Mouse (Mus musculus): ENCODE measurements at regions not wholly inside any gene's neighbourhood (a gene's known extent, or its start where the extent isn't known, plus 50 kb on each side); places are given as distances from the start of the nearest gene placed in this dataset.

DNA sequence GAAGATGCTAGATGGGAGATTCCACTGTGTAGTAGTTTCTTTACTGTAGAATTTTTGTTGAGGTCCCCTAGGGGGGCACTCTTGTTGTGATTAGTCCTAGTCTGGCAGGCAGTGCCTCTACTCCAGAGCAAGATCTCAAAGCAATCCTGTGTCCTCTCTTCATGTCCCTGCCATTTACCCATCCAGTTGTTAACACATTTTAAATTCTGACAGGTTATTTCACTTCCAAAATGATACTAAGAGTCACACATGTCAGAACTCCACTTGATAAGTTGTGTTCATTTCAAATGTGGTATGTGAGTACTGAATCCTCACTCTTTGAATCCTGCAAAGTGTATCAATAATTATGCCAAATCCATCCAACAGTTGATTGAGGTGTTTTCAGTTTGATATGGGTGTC is 530.6 kb downstream of the Prkd1 start:
- DNase-seq (ENCODE audit: low spot score in 2 of 2), result no peak

DNA sequence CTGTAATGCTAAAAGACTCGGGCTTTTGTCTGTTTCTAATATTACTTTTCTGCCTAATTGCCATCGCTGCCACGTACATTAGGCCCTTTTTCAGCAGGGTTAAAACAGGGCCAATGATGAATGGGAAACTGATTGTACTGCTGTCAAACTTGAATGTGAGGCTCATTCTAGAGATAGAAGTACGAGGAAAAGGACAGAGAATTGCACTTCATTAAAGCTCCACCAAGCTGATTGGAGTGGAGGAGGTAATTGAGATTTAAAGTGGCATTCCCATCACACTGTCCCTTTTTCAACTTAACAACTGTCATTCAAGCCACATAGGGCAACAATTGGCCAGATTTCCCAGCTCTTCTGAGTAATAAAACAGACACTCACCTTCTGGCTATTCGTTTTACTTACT is 526.8 kb downstream of the Prkd1 start:
- DNase-seq (ENCODE audit: low spot score in 2 of 2), result no peak

DNA sequence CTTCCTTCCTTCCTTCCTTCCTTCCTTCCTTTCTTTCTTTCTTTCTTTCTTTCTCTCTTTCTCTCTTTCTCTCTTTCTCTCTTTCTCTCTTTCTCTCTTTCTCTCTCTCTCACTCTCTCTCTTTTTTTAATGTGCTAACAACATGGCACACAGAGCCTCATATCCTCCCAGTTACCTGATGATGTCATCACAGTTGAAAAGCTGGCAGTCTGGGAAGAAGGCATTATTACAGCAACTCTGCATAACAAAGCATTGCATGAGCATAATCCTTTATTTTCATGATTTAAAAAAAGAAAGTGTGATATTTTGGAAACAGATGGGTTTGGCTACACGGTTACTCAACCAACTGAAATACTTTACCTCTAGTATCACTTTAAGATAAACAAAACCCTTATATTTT is 525.9 kb downstream of the Prkd1 start:
- DNase-seq (ENCODE audit: low spot score in 2 of 2), result no peak

- peak in 1 of 2 experiments; percentile 16 for DNase-seq (ENCODE audit: low spot score in 2 of 2)
Measured at GRCm38 (mm10) chr12:50158143-50158542, 490.8 kb downstream of the Prkd1 start.

- DNase-seq (ENCODE audit: low spot score in 2 of 2), result no peak
Measured at GRCm38 (mm10) chr12:50187332-50187731, 461.6 kb downstream of the Prkd1 start.

- DNase-seq (ENCODE audit: low spot score in 2 of 2), result no peak
Measured at GRCm38 (mm10) chr12:50190892-50191539, 457.9 kb downstream of the Prkd1 start.

GRCm38 (mm10) chr12:50191733-50192612 is 456.9 kb downstream of the Prkd1 start:
- peak in 1 of 2 experiments; percentile 29 for DNase-seq (ENCODE audit: low spot score in 2 of 2)

- no peak for DNase-seq (ENCODE audit: low spot score in 2 of 2)
Measured at GRCm38 (mm10) chr12:50193501-50193900, 455.4 kb downstream of the Prkd1 start.

- DNase-seq (ENCODE audit: low spot score in 2 of 2), result no peak
Measured at GRCm38 (mm10) chr12:50194714-50195113, 454.2 kb downstream of the Prkd1 start.

GRCm38 (mm10) chr12:50196339-50196738 is 452.6 kb downstream of the Prkd1 start:
- DNase-seq (ENCODE audit: low spot score in 2 of 2), result no peak

DNA sequence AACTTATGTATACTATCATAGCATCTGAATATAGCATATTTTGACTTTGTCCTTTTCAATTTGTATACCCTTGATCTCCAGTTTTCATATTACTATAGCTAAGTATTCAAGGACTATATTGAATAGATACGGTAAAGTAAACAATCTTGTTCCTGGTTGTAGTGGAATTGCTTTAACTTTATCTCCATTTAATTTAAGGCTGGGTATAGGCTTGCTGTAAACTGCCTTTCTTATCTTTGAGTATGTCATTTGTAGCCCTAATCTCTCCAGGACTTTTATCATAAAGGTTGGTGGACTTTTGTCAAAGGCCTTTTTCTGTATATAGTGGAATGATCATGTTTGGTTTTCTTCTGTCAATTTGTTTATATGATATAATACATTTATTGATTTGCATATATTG is 407.8 kb downstream of the Prkd1 start:
- no peak for DNase-seq (ENCODE audit: low spot score in 2 of 2)

- no peak for DNase-seq (ENCODE audit: low spot score in 2 of 2)
Measured at GRCm38 (mm10) chr12:50258901-50259300, 390.0 kb downstream of the Prkd1 start.

GRCm38 (mm10) chr12:50261072-50261471 is 387.8 kb downstream of the Prkd1 start:
- DNase-seq (ENCODE audit: low spot score in 2 of 2), result no peak

GRCm38 (mm10) chr12:50273239-50273880 is 375.5 kb downstream of the Prkd1 start:
- no peak for DNase-seq (ENCODE audit: low spot score in 2 of 2)

DNA sequence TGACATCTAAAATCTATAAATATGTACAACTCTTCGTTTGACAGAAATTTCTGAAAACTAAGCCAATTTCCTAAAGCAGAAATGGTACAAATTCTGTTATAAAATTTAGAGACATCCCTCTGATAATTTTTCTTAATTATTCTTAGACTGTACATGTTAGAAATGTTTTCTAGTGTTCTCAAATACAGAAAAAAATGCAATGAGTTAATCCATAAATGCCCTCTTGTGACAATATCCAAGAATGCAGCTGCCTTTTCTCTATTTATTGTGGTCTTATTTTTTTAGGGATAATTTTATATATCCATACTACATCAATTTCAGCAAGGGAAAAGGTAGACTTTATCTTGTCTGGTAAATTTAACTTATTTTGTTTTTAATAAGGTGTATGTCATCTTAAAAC is 367.3 kb downstream of the Prkd1 start:
- peak in 1 of 2 experiments; percentile 59 for DNase-seq (ENCODE audit: low spot score in 2 of 2)
